Mouse (Mus musculus) kidney, adult 2 months (tissue): ENCODE measurements around the gene Ephx3. TPM values are rescaled to one million over a fixed set of nuclear protein-coding genes. Genes with fewer than 3 reads are reported as not detected.
A peak's percentile ranks its signal among the peaks of the same experiment; 100 is the strongest.

Experiments used
- DNase-seq: peaks from one replicate; pipeline ENCODE4 v3.0.0; 2021
- H3K27ac ChIP-seq: fragments of 200-500 bp; 2 replicates; pipeline ENCODE4 v1.5.1; 2012; ENCODE audit warnings: low read depth, low read length, control low read depth, inconsistent platforms; ENCODE audit not compliant: insufficient read depth
- H3K27me3 ChIP-seq: fragments of 200-500 bp; replicated peaks from 2 replicates; pipeline ENCODE4 v1.6.1; 2012; ENCODE audit warnings: mild to moderate bottlenecking, moderate library complexity, low read length, inconsistent platforms; ENCODE audit not compliant: control insufficient read depth, insufficient read depth
- H3K36me3 ChIP-seq: fragments of 200-500 bp; 2 replicates; pipeline ENCODE4 v1.6.1; 2012; ENCODE audit warnings: mild to moderate bottlenecking, moderate library complexity, low read length, inconsistent platforms; ENCODE audit not compliant: control insufficient read depth, insufficient read depth
- H3K4me1 ChIP-seq: fragments of 200-500 bp; 2 replicates; pipeline ENCODE4 v1.6.1; 2011; ENCODE audit warnings: low read length; ENCODE audit not compliant: control insufficient read depth, insufficient read depth
- H3K4me3 ChIP-seq: fragments of 200-500 bp; 2 replicates; pipeline ENCODE4 v1.5.1; 2011; ENCODE audit warnings: mild to moderate bottlenecking, low read depth, low read length, control low read depth; ENCODE audit not compliant: insufficient read depth
- CTCF ChIP-seq: fragments of 200-500 bp; conservative IDR thresholded peaks from 2 replicates; pipeline ENCODE4 v1.5.1; 2011; ENCODE audit warnings: low read depth, mild to moderate bottlenecking, control low read depth, low read length, moderate library complexity, mixed read lengths; ENCODE audit not compliant: insufficient read depth, insufficient read length
- POLR2A ChIP-seq: fragments of 200-500 bp; IDR thresholded peaks from one replicate; pipeline ENCODE4 v1.6.1; 2011; ENCODE audit warnings: low read depth, low read length, control low read depth
- WGBS: fragments of 180-500 bp; shearing (Covaris S2); methylation state at CpG from one replicate; pipeline ENCODE4 v1.1.7; 2018; 5-methylcytosine and 5-hydroxymethylcytosine counted together
- polyA plus RNA-seq: library from polyadenylated mRNA; depleted of rRNA; stranded (reverse); fragments of >200 nt; gene quantifications from 2 replicates; pipeline ENCODE4 v1.2.3, GENCODE M21; 2012

Gene Ephx3
- polyA plus RNA-seq, 1 experiment = 1.3 TPM

GRCm38 (mm10) chr17:32197156-32197555 is 7.8 kb upstream of the Ephx3 start:
- peaks cover 4% of the 10 kb centered on the region; the same call in 1 of the 2 replicates for H3K36me3 ChIP-seq

GRCm38 (mm10) chr17:32195725-32196124 is 6.4 kb upstream of the Ephx3 start:
- DNase-seq = no peak
- WGBS = 85% methylated on average over 5 of the region's 5 CpGs
- no peak overlapping the region for H3K27ac ChIP-seq
- no peaks in the 10 kb centered on the region for H3K27me3 ChIP-seq
- no peaks in the 10 kb centered on the region for H3K4me1 ChIP-seq
- H3K4me3 ChIP-seq = no peak overlapping the region
- H3K36me3 ChIP-seq = peaks cover 4% of the 10 kb centered on the region; the same call in 1 of the 2 replicates
- no peak for TF ChIP-seq POLR2A
- TF ChIP-seq CTCF = no peak

More at GRCm38 (mm10) chr17:32197156-32197555, 7.8 kb upstream of the Ephx3 start:
- Histone ChIP-seq H3K27ac (no peak overlapping the region), H3K4me3 (no peak overlapping the region), H3K27me3 (no peaks in the 10 kb centered on the region), H3K4me1 (no peaks in the 10 kb centered on the region)
- TF ChIP-seq POLR2A (no peak), CTCF (no peak)
- DNase-seq = no peak
- 86% methylated on average over 14 of the region's 14 CpGs for WGBS

GRCm38 (mm10) chr17:32193010-32193409 is 3.7 kb upstream of the Ephx3 start:
- 95% methylated on average over 5 of the region's 5 CpGs for WGBS

GRCm38 (mm10) chr17:32189850-32190249 is 501 bp upstream of the Ephx3 start:
- TF ChIP-seq POLR2A = no peak
- TF ChIP-seq CTCF = no peak
- Histone ChIP-seq H3K36me3 (no peaks in the 10 kb centered on the region), H3K4me1 (peaks cover 4% of the 10 kb centered on the region; the same call in 1 of the 2 replicates), H3K27me3 (no peaks in the 10 kb centered on the region), H3K4me3 (no peak overlapping the region), H3K27ac (no peak overlapping the region)
- DNase-seq = no peak
- WGBS = 16% methylated on average over 5 of the region's 5 CpGs

More at GRCm38 (mm10) chr17:32193010-32193409, 3.7 kb upstream of the Ephx3 start:
- peaks cover 4% of the 10 kb centered on the region; the same call in 1 of the 2 replicates for H3K4me1 ChIP-seq
- no peak for TF ChIP-seq POLR2A
- TF ChIP-seq CTCF = no peak
- no peak overlapping the region for H3K27ac ChIP-seq
- no peak overlapping the region for H3K4me3 ChIP-seq
- H3K27me3 ChIP-seq = no peaks in the 10 kb centered on the region
- no peak for DNase-seq
- H3K36me3 ChIP-seq = peaks cover 4% of the 10 kb centered on the region; the same call in 1 of the 2 replicates

- no peak overlapping the region for H3K4me3 ChIP-seq
- TF ChIP-seq CTCF (no peak), POLR2A (no peak)
These were observed 6.3 kb downstream of the Ephx3 start for GRCm38 (mm10) chr17:32183017-32183416.

GRCm38 (mm10) chr17:32179621-32180491 is 9.5 kb downstream of the Ephx3 start:
- H3K27ac ChIP-seq = no peak overlapping the region

More at GRCm38 (mm10) chr17:32183017-32183416, 6.3 kb downstream of the Ephx3 start:
- Histone ChIP-seq H3K27ac (no peak overlapping the region), H3K36me3 (no peaks in the 10 kb centered on the region), H3K27me3 (no peaks in the 10 kb centered on the region), H3K4me1 (peaks cover 3% of the 10 kb centered on the region; the same call in 1 of the 2 replicates)
- no peak for DNase-seq
- 49% methylated on average over 8 of the region's 8 CpGs for WGBS

GRCm38 (mm10) chr17:32176919-32177318 is 12.4 kb downstream of the Ephx3 start:
- H3K36me3 ChIP-seq = no peaks in the 10 kb centered on the region
- TF ChIP-seq CTCF = no peak
- TF ChIP-seq POLR2A = no peak
- peaks cover 3% of the 10 kb centered on the region; the same call in 1 of the 2 replicates for H3K4me1 ChIP-seq
- no peak overlapping the region for H3K4me3 ChIP-seq
- H3K27me3 ChIP-seq = no peaks in the 10 kb centered on the region
- H3K27ac ChIP-seq = no peak overlapping the region
- WGBS = 94% methylated on average over 4 of the region's 4 CpGs
- DNase-seq = no peak

More at GRCm38 (mm10) chr17:32179621-32180491, 9.5 kb downstream of the Ephx3 start:
- DNase-seq = peak; percentile 19
- Histone ChIP-seq H3K27me3 (no peaks in the 10 kb centered on the region), H3K4me3 (no peak overlapping the region), H3K4me1 (peaks cover 3% of the 10 kb centered on the region; the same call in 1 of the 2 replicates), H3K36me3 (no peaks in the 10 kb centered on the region)
- TF ChIP-seq POLR2A (no peak), CTCF (no peak)
- WGBS = 55% methylated on average over 11 of the region's 11 CpGs
